Mouse (Mus musculus) embryonic facial prominence, embryonic 15.5 days (tissue): ENCODE data around the gene Fam129c. TPM values are rescaled to one million over a fixed set of nuclear protein-coding genes. Genes with fewer than 3 reads are reported as not detected.

Experiments used
- ATAC-seq: fragments of 200-750 bp; cut with Nextera tagmentation; 2 replicates; pipeline ENCODE4 v1.8.0; 2017; ENCODE audit warnings: low read depth, moderate TSS enrichment; ENCODE audit not compliant: insufficient number of reproducible peaks, low FRiP score, low TSS enrichment
- H3K27ac ChIP-seq: fragments of 300-500 bp; sonication (generic); replicated peaks from 2 replicates; pipeline ENCODE4 v1.5.1; 2015; ENCODE audit warnings: mild to moderate bottlenecking, inconsistent platforms
- H3K27me3 ChIP-seq: fragments of 300-500 bp; sonication (generic); 2 replicates; pipeline ENCODE4 v1.6.1; 2015; ENCODE audit warnings: inconsistent platforms
- H3K36me3 ChIP-seq: fragments of 300-500 bp; sonication (generic); 2 replicates; pipeline ENCODE4 v1.6.1; 2015; ENCODE audit warnings: mild to moderate bottlenecking, inconsistent platforms
- H3K4me1 ChIP-seq: fragments of 300-500 bp; sonication (generic); 2 replicates; pipeline ENCODE4 v1.6.1; 2015; ENCODE audit warnings: inconsistent platforms
- H3K4me2 ChIP-seq: fragments of 300-500 bp; sonication (generic); replicated peaks from 2 replicates; pipeline ENCODE4 v1.6.1; 2015; ENCODE audit warnings: mild to moderate bottlenecking, inconsistent platforms
- H3K4me3 ChIP-seq: fragments of 300-500 bp; sonication (generic); replicated peaks from 2 replicates; pipeline ENCODE4 v1.5.1; 2015; ENCODE audit warnings: mild to moderate bottlenecking, inconsistent platforms
- H3K9ac ChIP-seq: fragments of 300-500 bp; sonication (generic); 2 replicates; pipeline ENCODE4 v1.6.1; 2015; ENCODE audit warnings: inconsistent platforms
- H3K9me3 ChIP-seq: fragments of 300-500 bp; sonication (generic); replicated peaks from 2 replicates; pipeline ENCODE4 v1.6.1; 2016; ENCODE audit warnings: inconsistent platforms
- WGBS: fragments of 180-500 bp; shearing (Covaris S2); methylation state at CpG from one replicate; pipeline ENCODE4 v1.1.7; 2015; 5-methylcytosine and 5-hydroxymethylcytosine counted together
- polyA plus RNA-seq: library from polyadenylated mRNA; unstranded; fragments of >200 nt; fragmentation: Nextera tagmentation; extraction: Ambion mirVana; gene quantifications from 2 replicates; pipeline ENCODE4 v1.2.1, GENCODE M21; 2015

The Fam129c gene
- polyA plus RNA-seq, 1 experiment from 2014 or later: 4.7 TPM

DNA sequence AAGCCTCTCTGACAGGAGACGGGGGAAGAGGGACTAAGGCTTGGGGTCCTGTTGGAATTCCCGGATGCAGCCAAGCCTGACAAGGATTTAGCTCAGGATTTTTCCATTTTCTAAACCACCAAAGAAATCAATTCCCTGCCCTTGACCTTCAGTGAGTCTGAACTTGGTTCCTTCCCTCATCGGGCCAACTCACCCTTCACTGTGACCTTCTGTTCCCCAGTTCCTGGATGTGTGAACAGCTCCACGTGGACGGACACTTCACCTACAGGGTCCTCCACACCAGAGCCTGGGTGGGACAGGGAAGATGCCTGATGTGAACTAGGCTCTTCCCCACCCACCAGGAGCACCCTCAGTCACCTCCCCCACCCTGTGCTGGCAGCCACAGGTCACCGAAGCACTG is 33.3 kb downstream of the Fam129c start:
- no peak overlapping the region for H3K27ac ChIP-seq
- no peak overlapping the region for H3K4me2 ChIP-seq
- H3K9me3 ChIP-seq: no peaks in the 10 kb centered on the region
- peaks cover 20% of the 10 kb centered on the region for H3K27me3 ChIP-seq
- no peak for ATAC-seq
- peaks cover 8% of the 10 kb centered on the region; the same call in 1 of the 2 replicates for H3K36me3 ChIP-seq
- 82% methylated on average over 6 of the region's 6 CpGs for WGBS
- peaks cover 45% of the 10 kb centered on the region for H3K4me1 ChIP-seq
- no peak overlapping the region for H3K4me3 ChIP-seq
- H3K9ac ChIP-seq: no peak overlapping the region

DNA sequence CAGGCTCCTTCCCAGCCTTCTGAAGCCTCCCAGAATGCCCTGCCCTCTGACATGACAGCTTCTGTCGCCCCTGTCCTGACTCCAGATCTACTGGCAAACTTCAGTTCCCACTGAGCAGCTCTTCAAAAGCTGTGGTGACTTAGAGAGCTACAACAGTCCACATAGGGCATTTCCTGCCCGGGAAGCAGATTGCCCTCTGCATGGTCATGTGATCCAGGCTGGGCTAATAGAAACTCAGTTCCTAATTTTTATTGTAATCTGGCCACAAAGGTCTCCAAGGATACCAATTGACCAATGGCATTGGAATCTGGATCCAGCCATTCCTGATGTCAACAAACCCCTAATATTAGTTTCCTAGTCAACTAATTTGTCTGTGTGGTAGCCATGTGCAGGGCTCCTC is 34.4 kb downstream of the Fam129c start:
- no peak for ATAC-seq
- Histone ChIP-seq H3K27ac (no peak overlapping the region), H3K27me3 (peaks cover 20% of the 10 kb centered on the region), H3K9me3 (no peaks in the 10 kb centered on the region), H3K4me3 (no peak overlapping the region), H3K4me2 (no peak overlapping the region), H3K4me1 (peaks cover 44% of the 10 kb centered on the region), H3K36me3 (no peaks in the 10 kb centered on the region), H3K9ac (no peak overlapping the region)
- 62% methylated on average over 2 of the region's 2 CpGs for WGBS

DNA sequence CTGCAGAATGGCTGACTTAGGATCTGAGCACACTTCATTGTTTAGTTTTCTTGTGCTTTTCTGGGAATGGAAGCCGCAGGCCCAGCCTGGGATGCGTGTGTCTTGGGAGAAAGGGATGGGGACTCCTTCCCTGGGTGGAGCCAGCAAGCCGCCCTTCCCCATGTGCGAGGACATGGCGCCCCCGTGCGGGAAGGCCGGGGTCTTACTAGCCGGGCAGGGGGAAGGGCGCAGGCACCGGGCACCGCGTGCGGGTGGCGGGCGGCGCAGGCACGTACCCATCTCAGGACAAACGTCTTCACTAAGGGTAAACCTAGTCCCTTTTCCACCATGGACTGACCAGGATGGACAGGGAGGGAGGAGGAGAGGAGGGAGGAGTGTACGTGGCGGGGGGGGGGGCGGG is 35.7 kb downstream of the Fam129c start:
- 7% methylated on average over 10 of the region's 22 CpGs for WGBS
- Histone ChIP-seq H3K4me3 (0 out of 2 replicates have a peak overlapping the region, but pooled peaks have one; percentile 17), H3K36me3 (no peaks in the 10 kb centered on the region), H3K4me1 (peaks cover 32% of the 10 kb centered on the region), H3K4me2 (peak overlapping the region; percentile 47), H3K27ac (no peak overlapping the region), H3K9me3 (no peaks in the 10 kb centered on the region), H3K27me3 (peaks cover 20% of the 10 kb centered on the region), H3K9ac (no peak overlapping the region)
- ATAC-seq: no peak

DNA sequence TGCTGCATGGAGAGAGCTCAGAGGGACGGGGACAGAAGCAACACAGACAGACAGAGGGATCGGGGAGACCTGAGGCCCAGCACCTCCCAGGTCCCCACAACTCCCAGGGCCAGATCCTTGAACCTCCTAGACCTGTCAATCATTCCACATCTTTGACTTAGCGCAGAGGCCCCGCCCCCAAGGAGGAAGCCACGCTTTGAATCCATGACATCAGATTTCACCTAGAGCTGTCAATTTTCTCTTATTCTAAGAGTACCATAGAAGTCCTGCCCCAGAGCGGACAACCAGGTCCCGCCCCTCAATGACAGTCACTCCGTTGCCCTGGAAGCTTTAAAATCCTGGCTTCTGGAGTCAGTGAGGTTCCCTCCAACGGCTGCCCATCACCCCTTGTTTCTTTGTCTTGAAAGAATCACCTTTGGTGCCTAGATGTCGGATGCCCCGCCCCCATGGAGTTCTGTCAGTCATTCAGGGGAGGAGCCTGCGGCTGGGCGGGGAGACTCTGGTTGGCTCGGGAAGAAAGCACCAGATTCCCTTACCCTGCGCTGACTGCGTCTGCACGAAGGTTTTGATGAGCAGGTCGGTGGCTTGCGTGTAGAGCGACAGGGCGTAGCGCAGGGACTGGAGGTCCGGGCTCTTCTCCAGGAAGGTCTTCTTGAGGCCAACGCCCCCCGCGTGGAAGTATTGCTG is 36.7 kb downstream of the Fam129c start:
- H3K4me3 ChIP-seq: peak overlapping the region; percentile 10
- H3K27me3 ChIP-seq: peaks cover 20% of the 10 kb centered on the region
- no peaks in the 10 kb centered on the region for H3K36me3 ChIP-seq
- H3K4me2 ChIP-seq: peak overlapping the region; percentile 47
- 2% methylated on average over 26 of the region's 26 CpGs for WGBS
- H3K27ac ChIP-seq: no peak overlapping the region
- no peak for ATAC-seq
- no peaks in the 10 kb centered on the region for H3K9me3 ChIP-seq
- peaks cover 22% of the 10 kb centered on the region for H3K4me1 ChIP-seq
- H3K9ac ChIP-seq: no peak overlapping the region

DNA sequence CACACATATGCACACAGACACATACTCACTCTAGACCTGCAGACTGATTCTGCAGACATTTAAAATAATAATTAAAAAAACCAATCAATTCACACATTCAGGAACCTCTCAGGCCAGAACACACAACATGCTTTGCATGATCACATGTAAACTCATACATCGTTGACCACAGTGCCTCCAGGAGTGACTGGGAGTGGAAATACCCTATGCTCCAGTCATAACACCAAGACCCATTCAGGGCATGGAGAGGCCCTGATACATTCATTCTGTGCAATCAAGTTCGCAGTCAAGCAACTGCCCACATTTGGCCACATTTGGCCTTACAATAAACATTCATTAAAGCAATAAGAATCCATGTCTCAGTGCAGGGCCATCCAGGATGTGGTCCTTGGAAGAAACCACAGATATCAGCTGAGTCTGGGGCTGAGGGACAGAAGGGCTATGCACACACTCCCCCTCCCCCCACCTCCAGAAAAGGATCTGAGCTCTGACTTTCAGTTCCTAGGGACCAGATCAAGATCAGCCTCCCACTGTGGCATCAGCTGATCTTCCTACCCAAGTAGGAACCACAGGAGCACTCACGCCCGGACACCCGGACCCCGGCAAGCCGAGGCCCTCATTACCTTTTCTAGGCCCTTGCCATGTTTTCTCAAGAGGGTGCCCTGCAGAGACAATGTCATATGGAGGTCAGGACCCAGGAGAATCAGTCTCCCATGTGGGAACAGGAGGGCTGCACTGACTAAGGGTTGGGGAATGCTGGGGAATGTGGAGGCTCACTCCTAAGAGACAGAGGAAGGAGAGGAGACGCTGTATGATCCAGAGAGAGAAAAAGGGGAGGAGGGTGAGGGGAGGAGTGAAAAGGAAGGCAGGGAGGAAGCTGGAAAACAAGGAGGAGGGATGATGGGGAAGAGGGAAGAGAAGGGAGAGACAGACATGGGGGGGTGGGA is 40.0 kb downstream of the Fam129c start:
- no peak overlapping the region for H3K9ac ChIP-seq
- ATAC-seq: no peak
- H3K4me1 ChIP-seq: peaks cover 11% of the 10 kb centered on the region
- H3K36me3 ChIP-seq: no peaks in the 10 kb centered on the region
- H3K9me3 ChIP-seq: no peaks in the 10 kb centered on the region
- H3K27ac ChIP-seq: no peak overlapping the region
- peaks cover 13% of the 10 kb centered on the region for H3K27me3 ChIP-seq
- WGBS: 64% methylated on average over 8 of the region's 8 CpGs
- no peak overlapping the region for H3K4me3 ChIP-seq
- no peak overlapping the region for H3K4me2 ChIP-seq

DNA sequence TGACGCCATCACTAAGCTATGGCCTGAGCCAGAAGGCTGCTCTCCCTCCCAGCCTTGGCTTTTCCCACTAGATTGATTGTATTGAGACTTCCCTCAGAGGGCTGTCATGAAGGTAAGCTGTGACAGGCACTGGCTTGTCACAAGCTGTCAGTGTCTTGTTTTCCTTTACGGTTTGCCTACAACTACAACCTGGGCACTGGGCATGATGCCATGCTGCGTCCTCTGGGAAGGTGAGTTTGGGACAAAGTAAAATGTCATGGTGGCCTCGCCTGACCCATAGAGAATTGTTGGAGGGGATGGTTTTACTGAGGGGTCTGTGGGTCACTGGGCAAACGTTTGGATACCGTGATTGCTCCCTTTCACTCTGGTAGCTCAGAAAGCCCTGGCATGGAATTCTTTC is 40.9 kb downstream of the Fam129c start:
- WGBS: 67% methylated on average over 6 of the region's 6 CpGs

DNA sequence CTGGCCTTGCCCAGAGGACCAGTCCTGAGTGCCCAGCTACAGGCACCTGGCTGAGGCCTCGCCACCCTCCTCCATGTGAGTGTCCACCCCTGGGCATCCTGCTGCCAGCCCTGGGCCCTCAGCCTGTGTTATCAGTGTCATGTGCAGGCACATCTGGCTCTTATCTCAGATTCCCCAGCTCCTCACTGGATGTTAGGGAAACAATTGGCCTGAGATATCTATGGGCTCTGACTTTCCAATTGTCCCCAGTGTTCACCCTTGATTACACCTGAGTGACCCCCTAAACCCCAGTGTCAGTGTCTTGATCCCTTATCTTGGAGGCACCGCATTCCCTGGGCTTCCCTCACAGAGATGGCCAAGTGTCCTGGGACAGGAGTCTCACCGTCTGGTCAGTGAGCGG is 41.9 kb downstream of the Fam129c start:
- WGBS: 79% methylated on average over 4 of the region's 4 CpGs
- Histone ChIP-seq H3K27ac (no peak overlapping the region), H3K9ac (no peak overlapping the region), H3K4me2 (no peak overlapping the region), H3K27me3 (peaks cover 6% of the 10 kb centered on the region; the same call in 1 of the 2 replicates), H3K4me3 (no peak overlapping the region), H3K9me3 (no peaks in the 10 kb centered on the region), H3K4me1 (peaks cover 5% of the 10 kb centered on the region), H3K36me3 (no peaks in the 10 kb centered on the region)
- ATAC-seq: no peak

More for the DNA sequence above, 40.9 kb downstream of the Fam129c start:
- H3K4me1 ChIP-seq: peaks cover 11% of the 10 kb centered on the region
- ATAC-seq: no peak
- no peak overlapping the region for H3K4me3 ChIP-seq
- no peak overlapping the region for H3K9ac ChIP-seq
- H3K36me3 ChIP-seq: no peaks in the 10 kb centered on the region
- no peaks in the 10 kb centered on the region for H3K9me3 ChIP-seq
- no peak overlapping the region for H3K4me2 ChIP-seq
- H3K27me3 ChIP-seq: peaks cover 13% of the 10 kb centered on the region
- no peak overlapping the region for H3K27ac ChIP-seq

DNA sequence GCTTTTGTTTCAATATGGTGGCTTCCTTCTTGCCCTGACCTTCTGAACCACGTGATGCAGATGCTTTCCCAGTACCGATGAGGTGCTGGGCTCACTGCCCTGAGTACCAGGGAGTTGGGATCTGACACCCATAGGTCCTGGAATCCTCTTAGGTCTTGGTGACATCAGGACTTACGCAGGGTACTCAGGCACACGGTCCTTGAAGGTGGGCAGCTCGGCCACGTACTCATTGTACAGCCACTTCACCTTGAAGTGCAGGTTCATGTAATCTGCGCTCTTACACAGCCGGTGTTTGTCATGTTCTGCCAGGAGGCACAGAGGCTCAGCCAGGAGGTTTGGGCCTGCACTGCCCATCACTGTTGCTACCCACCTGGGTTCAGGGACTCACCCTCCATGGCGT is 48.1 kb downstream of the Fam129c start:
- no peak for ATAC-seq
- Histone ChIP-seq H3K4me3 (no peak overlapping the region), H3K27me3 (no peaks in the 10 kb centered on the region), H3K4me2 (no peak overlapping the region), H3K9ac (no peak overlapping the region), H3K36me3 (no peaks in the 10 kb centered on the region), H3K27ac (no peak overlapping the region), H3K4me1 (no peaks in the 10 kb centered on the region), H3K9me3 (no peaks in the 10 kb centered on the region)
- WGBS: 83% methylated on average over 9 of the region's 9 CpGs

DNA sequence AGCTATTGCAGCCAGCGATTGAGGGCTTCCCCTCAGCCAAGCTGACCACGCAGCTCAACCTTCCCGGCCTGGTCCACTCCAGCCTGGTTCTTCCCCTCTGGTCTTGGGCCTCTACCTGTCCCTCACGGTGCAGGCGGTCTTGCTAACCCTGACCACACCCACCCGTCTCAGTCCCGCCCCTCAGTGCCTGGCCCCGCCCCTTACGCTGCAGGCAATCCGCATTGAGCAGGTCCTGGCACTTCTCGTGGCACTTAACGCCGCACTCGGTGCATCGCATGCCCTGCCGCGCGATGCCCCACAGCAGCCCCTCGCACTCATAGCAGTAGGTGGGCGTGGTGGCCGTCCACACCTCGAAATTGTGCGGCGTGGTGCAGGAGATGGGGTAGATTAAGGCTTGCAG is 57.2 kb downstream of the Fam129c start:
- Histone ChIP-seq H3K4me3 (0 out of 2 replicates have a peak overlapping the region, but pooled peaks have one; percentile 16), H3K27ac (no peak overlapping the region), H3K4me2 (peak overlapping the region; percentile 39), H3K4me1 (peaks cover 9% of the 10 kb centered on the region), H3K9me3 (no peaks in the 10 kb centered on the region), H3K27me3 (peaks cover 64% of the 10 kb centered on the region), H3K36me3 (no peaks in the 10 kb centered on the region), H3K9ac (no peak overlapping the region)
- 0 out of 2 replicates have a peak, but pooled peaks have one; percentile 21 for ATAC-seq
- 2% methylated on average over 24 of the region's 24 CpGs for WGBS
